Mouse (Mus musculus) urinary bladder, postnatal 25 days (tissue): ENCODE measurements around the gene Cacng8.
"Not testable (repeated sequence)": the region's sequence is repeated elsewhere in the genome, so short reads cannot be mapped to it uniquely, and the experiment has no call there.

Source experiments
- DNase-seq: peaks from one replicate; pipeline ENCODE4 v3.0.0; 2022; ENCODE audit warnings: low spot score

Gene Cacng8

GRCm38 (mm10) chr7:3387761-3388160, 2.7 kb upstream of the Cacng8 start:
- no peak for DNase-seq

DNA sequence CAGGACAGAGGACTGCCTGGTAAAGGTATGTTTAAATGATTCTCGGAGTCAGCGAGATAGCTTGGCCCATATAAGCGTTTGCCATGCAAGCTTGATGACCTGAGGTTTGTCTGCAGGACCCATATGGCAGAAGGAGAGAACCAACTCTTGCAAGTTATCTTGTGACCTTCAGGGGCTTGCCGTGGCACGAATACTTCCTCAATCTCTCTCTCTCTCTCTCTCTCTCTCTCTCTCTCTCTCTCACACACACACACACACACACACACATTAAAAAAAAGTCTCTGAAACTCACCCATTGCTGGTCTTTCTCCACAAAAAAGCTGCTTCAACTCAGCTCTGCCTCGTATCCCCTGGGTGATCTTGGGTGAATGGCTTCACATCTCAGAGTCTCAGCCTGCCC, 1.6 kb upstream of the Cacng8 start:
- DNase-seq, result no peak

- no peak for DNase-seq
These were observed 755 bp upstream of the Cacng8 start for GRCm38 (mm10) chr7:3389444-3390412.

GRCm38 (mm10) chr7:3391081-3391451, 583 bp downstream of the Cacng8 start:
- DNase-seq, result no peak

- no peak for DNase-seq
These were observed 1.3 kb downstream of the Cacng8 start for GRCm38 (mm10) chr7:3391809-3392208.

DNA sequence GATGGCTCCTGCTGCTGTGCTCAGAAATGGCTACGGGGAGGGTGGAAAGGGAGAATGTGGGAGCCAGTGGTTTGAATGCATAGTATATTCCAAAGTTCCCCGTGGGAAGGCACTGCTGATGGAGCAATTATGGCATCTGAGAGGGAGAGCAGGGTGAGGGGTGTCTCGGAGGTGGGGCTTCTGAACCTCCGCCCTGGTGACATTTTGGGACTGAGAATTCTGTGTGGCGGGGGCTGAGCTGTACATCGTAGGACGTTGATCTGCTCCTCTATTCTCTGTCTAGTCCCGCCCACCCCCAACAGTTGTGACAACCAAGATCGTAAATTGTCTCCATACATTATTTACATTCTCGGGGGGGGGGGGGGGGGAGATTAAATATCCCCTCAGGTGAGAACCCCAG, 6.9 kb downstream of the Cacng8 start:
- no peak for DNase-seq

- DNase-seq, result no peak
These were observed 7.3 kb downstream of the Cacng8 start for GRCm38 (mm10) chr7:3397797-3398196.

GRCm38 (mm10) chr7:3398363-3398762, 7.9 kb downstream of the Cacng8 start:
- not testable (repeated sequence) for DNase-seq

DNA sequence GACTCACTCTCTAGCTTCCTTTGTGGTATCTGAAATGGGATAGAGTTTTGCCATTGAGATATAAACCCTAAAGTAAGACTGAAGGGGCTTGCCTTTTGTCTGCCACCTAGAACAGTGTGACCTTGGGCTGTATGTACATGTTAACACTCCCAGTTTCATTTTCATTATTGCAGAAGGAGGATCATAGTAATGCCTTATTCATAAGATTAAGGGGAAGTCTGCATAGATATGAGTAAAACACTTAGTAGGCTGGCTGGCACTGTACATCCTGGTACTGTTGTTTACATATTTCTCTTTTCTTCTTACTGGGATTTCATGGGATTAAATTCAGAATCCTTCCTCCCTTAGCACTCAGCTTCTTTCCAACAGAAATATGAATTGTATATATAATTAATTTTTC, 9.5 kb downstream of the Cacng8 start:
- no peak for DNase-seq

DNA sequence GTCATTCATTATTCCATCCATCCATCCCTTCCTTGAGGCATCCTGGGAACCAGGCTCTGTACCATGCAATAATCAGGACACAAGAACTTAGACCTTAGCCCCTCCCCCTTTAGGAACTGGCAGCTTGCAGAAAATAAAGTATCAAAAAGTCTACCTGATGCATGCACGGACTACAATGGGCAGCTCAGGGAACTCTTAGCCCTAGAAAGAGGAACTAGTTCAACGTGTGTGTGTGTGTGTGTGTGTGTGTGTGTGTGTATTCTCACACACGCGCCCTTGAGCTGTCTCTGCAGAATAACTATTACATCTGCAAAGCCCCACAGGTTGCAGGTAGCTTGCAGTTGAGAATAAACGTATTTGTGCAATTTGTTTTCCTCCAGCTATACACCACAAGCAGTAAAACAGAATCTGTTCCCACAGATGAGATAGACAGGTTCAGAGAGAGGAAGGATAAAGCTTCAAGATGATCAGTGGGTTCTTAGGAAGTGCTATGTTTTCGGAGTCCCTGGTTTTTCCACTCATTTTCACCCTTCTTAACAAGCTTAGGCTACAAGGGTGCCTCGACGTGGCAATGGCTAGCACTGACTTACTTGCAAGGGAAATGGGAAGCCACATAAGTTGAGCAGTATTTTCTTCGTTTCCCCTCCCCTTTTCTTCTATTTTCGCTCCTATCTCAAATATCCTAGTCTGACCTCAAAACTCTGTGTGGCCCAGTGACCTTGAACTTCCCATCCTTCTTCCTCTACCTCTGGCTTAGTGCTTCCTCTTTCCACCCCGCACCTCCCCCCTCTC, 19.4 kb downstream of the Cacng8 start:
- DNase-seq, result no peak

DNA sequence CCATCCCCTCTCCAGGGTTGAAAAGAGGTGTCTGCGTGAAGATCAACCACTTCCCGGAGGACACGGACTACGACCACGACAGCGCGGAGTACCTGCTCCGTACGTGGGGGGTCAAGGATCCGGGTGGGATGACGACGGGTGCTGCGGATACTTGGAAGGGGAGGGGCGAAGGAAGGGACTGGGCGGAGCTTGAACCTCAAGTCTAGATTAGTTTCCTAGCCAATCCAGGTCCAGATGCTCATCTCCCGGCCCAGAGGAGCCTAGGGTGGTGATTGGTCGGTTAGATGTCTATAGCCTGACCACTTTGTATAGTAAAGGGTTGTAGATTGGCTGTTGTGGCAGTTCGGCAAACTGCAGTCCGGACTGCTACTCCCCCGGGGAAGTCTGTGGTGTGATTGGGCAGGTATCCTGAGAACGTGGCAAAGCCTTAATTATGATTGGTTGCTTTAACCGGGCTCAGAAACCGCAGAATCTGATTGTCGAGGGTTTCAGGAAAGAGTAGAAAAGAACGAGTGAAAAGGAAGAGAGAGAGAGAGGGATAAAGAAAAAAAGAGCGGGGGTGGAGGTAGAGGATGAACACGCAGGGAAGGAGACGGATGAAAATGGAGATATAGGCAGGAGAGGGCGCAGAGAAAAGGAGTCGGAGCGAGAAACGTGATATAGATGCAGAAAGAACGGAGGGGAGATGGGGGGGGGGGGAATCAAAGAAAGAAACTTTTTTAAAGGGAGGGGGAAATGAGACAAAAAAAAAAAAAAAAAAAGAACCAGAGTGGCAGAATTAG, 20.9 kb downstream of the Cacng8 start:
- DNase-seq, result no peak

DNA sequence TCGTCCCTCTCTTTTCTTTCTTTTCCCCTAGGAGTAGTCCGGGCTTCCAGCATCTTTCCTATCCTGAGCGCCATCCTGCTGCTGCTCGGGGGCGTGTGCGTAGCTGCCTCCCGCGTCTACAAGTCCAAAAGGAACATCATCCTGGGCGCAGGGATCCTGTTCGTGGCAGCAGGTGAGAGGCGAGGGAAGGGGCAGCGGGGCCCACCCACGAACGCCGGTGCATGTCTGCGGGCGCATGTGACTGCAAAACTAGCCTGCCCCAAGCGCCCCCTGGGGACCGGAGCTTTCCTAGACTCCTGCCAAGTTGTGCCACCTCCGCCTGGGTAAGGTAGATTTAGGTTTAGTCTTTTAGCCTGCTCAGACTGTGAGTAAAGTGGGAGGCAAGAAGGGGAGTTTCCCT, 21.6 kb downstream of the Cacng8 start:
- no peak for DNase-seq

DNA sequence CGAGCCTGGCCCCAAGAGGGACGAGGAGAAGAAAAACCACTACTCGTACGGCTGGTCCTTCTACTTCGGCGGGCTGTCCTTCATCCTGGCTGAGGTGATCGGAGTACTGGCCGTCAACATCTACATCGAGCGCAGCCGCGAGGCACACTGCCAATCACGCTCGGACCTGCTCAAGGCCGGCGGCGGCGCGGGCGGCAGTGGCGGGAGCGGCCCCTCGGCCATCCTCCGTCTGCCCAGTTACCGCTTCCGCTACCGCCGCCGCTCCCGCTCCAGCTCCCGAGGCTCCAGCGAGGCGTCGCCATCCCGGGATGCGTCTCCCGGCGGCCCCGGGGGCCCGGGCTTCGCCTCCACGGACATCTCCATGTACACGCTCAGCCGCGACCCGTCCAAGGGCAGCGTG, 24.4 kb downstream of the Cacng8 start:
- peak; percentile 11 for DNase-seq

- no peak for DNase-seq
These were observed 24.9 kb downstream of the Cacng8 start for GRCm38 (mm10) chr7:3415378-3415777.

DNA sequence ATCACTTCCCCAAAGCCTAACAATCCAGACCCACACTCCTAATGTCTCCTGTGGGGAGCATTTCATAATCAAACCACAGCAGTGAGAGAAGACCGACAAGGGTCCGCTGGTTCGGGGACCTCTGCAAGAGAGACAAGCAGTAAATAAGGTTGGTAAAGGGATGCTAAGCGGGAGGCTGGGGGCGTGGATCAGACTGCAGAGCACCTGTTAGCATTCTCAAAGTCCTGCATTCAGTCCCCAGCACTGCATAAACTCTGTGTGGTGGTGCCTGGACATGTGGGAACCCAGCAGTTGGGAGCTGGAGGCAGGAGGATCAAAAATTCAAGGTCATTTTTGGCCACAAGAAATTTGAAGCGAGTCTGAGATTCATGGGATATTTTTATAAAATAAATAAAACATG, 29.5 kb downstream of the Cacng8 start:
- DNase-seq, result no peak

- DNase-seq, result no peak
These were observed 30.0 kb downstream of the Cacng8 start for GRCm38 (mm10) chr7:3420466-3420865.

- no peak for DNase-seq
These were observed 30.8 kb downstream of the Cacng8 start for GRCm38 (mm10) chr7:3421297-3421696.

- no peak for DNase-seq
These were observed 31.6 kb downstream of the Cacng8 start for GRCm38 (mm10) chr7:3422051-3422450.

GRCm38 (mm10) chr7:3423430-3423829, 32.9 kb downstream of the Cacng8 start:
- DNase-seq, result no peak

GRCm38 (mm10) chr7:3423895-3424294, 33.4 kb downstream of the Cacng8 start, which contains the start of gene Cacng6:
Gene Cacng6 (plus strand): TSS chr7:3424195.
- no peak for DNase-seq

- DNase-seq, result no peak
These were observed 34.7 kb downstream of the Cacng8 start for GRCm38 (mm10) chr7:3425141-3425540.

GRCm38 (mm10) chr7:3430161-3430560, 39.7 kb downstream of the Cacng8 start:
- no peak for DNase-seq
